Mouse (Mus musculus) hematopoietic stem cell, adult 5-6 weeks (primary cell): Measurements from ENCODE around the gene Gsg1l. TPM values are rescaled to one million over a fixed set of nuclear protein-coding genes. Genes with fewer than 3 reads are reported as not detected.

Source experiments
- ATAC-seq, 2 experiments: fragments of 125-278 bp in 1 of 2; replicated peaks in 1 of 2; 2 replicates each; pipeline ENCODE4 v1.8.0; 2016 to 2017; ENCODE audit warnings: inconsistent platforms in 2 of 2, mild to moderate bottlenecking in 2 of 2, moderate number of reproducible peaks in 2 of 2, low read depth in 1 of 2, moderate TSS enrichment in 1 of 2; ENCODE audit not compliant: low FRiP score in 2 of 2, poor library complexity in 2 of 2, severe bottlenecking in 2 of 2, insufficient read depth in 1 of 2, low TSS enrichment in 1 of 2
- total RNA-seq: library from RNA; stranded (forward); fragments of 172-1452, 232-1000 nt; gene quantifications from 2 replicates; pipeline ENCODE4 v1.2.3, GENCODE M21; 2017

Gene Gsg1l
- total RNA-seq, 1 experiment from 2014 or later = 0.05 TPM

DNA sequence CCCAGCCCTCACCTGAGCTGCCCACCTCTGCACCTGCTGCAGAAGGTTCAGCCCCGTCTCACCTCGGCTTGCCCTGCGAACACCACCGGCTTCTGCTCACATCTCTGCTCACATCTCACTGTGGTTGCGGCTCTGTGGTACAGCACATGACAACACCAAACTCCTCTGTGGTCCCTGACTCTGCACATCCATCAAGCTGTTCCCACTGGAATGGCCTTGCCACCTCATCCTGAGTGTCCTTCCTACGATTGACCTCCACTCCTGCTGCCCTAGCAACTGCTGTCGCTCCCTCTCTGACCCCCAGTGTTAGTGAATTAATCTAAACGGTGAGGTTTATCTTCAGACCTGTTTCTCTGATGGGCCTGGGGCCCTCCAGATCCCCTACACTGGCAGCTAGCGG, 2.9 kb upstream of the Gsg1l start:
- no peak for ATAC-seq

DNA sequence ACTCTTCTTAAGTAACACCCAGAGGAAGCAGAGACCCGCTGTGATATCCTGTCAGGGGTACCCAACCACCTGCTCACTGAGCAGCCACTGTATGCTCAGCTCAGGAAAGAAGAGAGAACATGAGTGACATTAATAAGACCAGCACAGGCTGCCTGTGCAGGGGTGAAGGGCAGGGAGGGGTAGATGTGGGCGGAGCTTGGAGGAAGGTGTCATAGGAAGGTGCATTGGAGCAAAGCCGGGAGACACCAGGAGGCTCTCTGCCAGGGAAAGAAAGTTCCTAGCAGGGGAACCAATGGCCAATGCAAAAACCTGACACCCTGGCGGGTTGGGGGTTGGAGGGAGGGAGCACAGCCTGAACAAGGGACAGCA, 1.8 kb upstream of the Gsg1l start:
- ATAC-seq = no peak

DNA sequence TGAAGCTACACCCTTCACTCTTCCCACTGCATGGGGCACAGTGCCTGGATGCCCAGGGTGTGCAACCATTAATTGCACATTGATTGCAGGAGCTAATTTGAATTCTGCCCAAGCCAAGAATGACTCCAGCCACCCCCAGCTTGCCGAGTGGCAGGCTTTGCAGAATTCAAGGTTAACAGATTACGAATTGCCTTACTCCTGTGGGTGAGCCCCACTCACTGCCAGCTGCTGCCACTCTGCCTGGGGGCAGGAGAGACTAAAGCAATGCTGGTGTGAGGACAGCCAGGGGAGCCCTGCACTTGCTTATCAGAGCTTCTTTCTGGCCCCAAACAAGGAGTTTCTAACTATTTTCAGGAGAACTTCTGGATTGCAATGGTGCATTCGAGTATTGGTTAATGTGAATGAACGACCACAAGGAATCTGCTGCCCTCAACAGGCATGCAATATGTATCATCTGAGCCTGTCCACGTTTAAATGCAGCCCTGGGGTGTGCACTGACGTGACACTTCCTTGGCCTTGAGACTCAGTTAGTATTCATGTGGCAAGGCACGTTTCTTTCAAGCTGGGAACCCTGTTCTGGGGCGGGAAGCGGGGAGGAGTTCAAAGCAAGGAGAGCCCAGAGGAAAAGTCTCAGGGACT, 1.2 kb upstream of the Gsg1l start:
- no peak for ATAC-seq

DNA sequence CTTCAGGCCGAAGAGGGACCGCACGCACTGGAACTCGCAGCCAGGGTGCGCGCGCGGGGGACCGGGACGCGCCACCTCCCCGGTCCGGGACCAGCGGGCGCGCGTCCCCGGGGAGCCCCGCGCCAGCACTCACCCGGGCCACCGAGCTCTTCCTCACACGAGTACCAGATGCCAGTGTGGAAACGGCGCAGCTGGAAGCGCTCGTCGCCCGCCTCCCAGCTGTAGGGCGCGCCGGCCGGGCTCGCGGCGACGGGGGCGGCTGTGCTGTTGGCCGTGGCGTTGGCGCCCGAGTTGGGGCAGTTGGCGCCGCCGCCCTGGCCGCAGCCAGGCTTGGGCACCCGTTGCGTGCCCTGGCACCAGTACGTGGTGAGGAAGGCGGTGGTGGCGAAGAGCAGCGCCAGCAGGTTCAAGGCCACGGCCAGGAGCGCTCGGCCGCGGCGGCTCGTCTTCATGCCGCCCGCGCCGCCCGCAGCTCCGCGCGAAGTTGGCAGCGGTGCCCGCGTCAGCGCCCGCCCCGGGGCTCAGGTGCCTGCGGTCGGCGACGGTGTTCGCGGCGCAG, 405 bp downstream of the Gsg1l start:
- no peak for ATAC-seq

DNA sequence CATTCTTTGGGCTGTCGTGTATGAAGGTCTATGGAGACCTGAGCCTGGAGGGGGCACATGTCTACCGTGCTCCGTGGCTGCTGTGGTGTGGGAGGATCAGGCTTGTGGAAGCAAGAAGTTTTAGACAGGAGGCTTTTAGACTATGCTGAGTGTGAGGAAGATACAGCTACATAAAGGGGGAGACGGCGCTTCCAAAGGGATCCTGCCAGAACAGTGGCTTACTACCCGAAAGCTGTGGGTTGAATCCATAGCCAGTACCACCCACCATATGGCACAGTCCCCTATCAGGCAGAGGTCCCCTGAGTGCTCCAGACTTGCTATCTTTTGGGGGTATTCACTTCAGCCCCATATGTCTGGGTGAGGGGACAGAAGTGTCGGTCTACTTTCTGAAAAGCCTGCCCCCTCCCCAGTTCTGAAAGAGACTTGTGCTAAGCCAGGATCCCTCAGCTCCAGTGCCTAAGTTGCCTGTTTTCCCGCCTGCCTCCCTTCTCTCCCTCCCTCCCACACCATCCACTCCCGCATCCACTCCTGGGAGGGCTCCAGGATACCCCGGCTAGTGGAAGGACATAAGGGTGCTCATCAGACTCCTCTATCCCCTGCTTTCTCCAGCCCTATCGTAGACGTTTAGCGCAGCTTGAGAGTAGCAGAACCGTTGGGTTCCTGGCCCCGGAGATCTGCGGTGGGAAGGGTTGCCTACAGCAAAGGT, 1.1 kb downstream of the Gsg1l start:
- no peak for ATAC-seq

DNA sequence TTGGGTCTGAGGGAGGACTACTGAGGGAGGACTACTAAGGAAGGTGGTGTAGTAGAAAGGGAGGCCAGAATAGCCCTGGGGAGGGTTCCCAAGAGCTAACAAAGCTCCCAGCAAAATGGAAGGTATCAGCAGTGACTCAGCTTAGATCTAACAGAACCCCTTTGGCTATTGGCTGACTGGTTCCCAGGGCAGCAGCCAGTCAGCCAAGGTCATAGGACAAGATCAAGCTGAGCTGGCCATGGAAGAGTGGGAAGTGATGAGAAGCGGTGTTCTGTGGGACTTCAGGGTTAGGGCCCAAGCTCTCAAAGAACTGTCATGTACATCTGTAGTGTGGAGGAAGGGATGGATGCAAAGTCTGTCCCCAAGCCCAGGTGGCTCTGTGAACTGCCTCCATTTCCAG, 5.3 kb downstream of the Gsg1l start:
- no peak for ATAC-seq

DNA sequence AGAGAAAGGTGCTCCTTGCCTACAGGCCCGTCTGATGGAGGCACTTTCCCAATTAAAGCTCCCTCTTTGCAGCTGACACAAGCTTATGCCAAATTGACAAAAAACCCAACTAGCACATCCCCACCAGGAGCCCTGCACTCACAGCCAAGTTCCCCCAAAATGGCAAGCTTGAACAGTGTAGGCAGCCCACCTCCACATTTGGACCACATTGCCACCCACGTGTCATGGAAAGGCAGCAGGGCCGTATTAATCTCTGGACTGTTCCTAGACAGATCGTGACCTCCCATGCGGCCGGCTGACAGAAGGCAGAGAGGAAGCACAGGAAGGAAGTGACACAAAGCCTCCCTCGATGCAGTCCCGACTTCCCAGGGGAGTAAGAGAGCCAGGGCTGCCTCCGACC, 7.2 kb downstream of the Gsg1l start:
- ATAC-seq = no peak

DNA sequence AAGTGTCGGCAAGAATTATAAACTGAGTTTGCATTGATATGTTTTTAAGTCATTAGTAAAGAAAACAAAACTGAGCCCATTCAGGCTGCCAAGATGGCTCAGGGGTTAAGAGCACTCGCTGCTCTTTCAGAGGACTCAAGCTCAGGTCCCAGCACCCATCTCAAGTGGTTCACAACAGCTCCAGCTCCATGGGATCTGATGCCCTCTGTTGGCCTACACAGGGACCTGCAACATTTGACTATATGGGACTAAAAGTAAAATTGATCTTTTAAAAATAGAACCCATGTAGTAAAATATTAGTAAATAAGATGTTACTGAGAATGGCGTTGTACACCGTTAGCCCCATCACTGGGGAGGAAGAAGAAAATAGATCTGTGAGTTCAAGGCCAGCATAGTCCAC, 11.9 kb downstream of the Gsg1l start:
- ATAC-seq = no peak

DNA sequence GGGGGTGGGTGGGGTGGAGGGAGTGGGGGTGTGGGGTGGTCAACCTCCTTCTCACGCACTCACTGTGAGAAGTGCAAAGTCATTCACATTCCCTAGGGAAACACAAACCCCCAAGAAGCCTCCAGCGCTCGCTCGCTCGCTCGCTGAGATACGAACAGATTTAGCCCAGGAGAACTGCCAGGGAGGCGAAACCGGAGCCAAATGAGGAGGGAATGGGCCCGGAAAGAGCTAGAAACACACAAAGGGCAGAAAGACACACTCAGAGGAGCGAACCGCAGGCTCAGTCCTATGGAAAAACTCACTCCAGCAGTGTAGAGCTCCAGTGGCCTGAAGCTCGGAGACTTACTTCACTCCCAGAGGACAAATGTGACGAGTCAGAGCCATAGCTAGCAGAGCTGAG, 15.4 kb downstream of the Gsg1l start:
- no peak for ATAC-seq

DNA sequence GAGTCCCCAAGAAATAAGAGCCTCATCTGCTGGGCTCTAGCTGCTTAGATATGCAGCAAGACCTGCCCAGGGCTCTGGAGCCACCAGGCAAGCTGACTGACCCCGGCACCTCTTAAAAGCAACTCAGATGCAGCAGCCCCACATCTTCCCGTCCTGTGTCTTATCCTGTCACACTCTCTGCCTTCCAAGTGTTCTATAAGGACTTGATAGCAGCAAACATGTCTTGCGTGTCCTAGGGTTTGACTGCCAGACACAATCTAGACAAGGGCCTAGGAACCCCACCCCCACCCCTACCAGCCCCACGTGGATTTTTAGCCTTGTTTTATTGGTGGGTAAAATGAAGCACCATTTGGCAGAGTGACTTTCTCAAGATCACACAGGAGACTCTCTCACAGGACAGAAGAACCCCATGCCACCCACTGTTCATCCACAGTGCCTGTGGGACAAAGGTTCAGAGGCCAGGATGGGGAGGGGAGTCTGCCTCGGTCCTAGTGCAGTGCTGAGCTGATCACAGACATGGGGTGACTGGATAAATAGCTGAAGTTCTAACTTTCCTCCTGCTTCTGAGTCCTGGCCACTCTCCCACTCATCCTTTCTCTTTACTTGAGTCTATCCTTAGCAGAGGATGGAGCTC, 16.9 kb downstream of the Gsg1l start:
- no peak for ATAC-seq

DNA sequence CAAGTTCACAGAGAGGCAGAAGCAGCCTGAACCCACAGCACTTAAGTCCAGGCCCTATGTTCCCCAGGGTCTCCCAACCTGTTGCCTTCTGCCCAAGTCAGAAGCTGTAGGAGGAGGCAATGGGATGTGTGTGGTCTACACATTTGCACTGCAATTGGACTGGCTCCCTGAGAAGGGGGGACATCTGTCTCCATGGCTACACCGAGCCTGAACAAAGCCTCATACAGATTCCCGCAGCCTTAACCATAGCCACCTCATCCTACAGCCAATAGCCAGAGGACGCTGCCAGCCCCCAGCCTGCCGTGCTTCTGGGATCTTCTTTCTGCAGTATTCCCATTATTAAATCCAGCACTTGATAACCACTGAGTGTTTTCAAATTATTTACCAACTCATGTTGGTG, 20.0 kb downstream of the Gsg1l start:
- ATAC-seq = no peak

DNA sequence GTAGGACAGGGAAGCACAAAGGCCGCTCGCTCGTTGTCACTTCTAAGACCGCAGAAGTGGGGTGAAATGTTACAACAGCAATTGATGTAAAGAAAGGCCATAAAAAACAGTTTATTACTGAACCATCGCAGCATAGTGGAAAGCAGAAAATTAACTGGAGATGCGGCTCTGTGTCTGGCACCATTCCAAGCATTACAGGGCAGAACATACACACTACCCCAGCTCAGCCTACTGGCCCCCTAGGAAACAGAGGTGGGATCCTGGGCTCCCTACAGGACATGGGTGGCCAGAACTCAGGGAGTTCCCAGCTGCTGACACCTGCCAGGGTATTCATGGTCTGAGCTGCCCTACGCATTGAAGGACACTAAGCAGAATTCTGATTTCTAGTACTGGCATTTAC, 23.3 kb downstream of the Gsg1l start:
- ATAC-seq = no peak

DNA sequence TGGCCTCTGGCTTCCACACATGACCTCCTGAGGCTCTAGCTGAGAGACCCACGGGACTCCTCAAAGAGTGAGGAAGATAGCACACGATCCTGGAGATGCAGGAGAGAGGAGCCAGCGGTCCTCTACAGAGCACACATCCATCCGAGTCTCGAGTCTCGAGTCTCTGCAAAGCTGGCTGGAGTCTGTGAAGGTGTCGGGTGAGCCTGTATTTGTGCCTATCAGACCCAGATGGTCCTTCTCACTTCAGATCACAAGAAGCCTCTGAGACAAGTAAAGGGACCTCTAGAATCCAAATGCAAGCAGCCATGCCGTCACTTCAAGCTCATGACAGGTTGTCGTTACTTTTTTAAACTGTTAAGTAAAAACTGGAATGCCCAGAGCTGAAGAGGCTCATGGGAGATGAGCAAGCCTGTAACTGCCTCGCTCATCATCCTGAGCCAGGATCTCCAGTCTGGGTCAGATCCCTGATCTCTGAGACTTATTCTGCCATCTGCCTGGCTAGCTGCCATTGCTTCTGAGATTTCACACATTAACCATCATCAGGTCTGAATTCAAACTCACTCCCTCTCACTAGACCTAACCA, 24.8 kb downstream of the Gsg1l start:
- no peak for ATAC-seq

DNA sequence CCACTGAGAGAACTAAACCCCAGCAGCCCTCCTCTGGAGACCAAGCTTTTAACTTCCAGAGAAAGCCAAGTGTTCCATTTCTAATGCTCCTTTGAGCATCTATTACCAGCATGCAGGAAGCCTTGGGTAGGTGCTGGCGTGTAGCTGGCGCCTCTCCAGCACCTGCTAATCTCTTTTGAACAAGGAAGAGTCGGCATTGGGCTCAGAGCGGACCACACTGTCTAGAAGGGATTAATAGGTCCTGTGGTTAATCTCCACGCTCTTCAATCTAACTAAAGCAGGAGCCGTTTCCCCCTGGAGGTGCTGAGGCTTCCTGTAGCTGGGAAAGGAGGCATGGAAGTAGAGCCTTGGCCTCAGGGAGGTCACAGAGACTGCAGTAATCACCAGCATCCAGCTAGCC, 27.6 kb downstream of the Gsg1l start:
- ATAC-seq = no peak

DNA sequence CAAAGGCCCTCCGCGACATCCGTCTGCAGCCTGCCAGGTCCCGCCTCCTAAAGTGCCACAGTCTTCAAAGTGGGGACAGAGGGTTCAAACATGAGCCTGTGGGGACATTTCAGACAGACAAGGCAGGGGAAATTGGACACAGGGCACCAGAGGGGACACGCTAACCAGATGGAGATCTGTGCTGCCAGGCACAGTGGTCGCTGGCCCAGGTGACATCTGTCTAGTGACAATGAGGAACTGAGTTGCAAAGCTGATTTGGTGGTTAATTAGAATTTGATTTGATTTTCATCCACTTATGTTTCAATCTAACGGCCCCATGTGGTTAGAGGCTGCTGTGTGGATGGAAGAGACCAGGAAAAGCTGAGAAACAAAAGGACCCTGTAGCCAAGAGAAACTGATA, 28.6 kb downstream of the Gsg1l start:
- ATAC-seq = no peak

DNA sequence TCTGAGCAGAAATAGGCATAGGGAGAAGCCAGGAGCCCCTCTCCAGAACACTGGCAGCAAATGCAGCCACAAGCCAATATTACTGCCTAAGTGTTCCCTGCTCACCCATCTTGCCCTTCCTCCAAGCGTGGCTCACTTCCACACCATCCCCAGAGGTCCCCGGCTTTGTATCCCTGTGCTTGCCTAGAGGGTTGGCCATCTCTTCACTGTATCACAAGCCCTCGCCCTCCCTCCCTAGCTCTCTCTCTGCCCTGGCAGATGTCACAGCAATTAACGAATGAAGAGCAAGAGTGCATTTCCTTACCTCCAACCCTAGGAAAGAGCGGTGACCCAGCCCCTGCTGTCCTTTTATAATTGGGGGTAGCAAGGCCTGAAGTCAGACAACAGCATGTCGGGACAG, 30.3 kb downstream of the Gsg1l start:
- ATAC-seq = no peak

DNA sequence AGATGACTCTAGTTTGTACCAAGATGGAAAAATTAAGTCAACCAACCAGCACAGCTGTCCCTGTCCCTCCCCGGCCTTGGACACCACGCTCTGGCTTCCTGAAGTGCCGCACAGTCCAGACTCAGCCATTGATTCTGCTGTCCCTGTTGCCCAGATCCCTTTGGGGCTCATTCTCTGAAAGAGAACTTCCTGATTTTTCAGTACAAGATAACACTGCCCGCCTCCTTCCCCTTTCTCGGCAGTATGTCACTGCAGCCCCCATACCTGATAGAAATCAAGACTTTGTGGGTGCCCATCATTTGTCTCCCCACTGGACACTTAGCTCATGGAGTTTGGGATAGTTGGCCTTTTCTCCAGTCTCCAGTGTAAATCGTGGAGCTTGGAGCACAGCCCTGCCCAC, 37.1 kb downstream of the Gsg1l start:
- no peak for ATAC-seq

DNA sequence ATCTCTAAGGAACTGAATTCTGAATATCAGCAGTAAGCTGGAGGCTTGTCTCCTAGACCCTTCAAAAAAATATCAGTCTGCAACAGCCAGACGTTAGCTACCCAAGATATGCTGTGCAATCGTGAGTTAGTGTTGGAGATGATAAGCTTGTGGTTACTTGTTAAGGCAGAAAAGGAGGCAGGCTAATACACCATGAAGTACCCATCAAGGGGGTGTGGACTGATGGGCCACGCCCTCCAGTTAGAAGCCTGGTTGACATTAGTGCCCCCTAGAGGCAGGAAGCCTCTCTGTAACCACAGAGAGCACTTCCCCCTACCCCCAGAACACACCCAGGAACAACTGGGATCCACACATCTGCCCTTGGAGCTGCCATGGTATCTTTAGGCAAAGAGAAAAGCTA, 39.9 kb downstream of the Gsg1l start:
- peak; percentile 19 to 40; a peak in 3 of 4 replicates for ATAC-seq
